Mouse (Mus musculus) testis, postnatal 10 days (tissue): ENCODE measurements at regions not wholly inside any gene's neighbourhood (a gene's known extent, or its start where the extent isn't known, plus 50 kb on each side); places are given as distances from the start of the nearest gene placed in this dataset.

ENCODE experiments used
- DNase-seq: peaks from one replicate; pipeline ENCODE4 v3.0.0; 2021; ENCODE audit warnings: low spot score

DNA sequence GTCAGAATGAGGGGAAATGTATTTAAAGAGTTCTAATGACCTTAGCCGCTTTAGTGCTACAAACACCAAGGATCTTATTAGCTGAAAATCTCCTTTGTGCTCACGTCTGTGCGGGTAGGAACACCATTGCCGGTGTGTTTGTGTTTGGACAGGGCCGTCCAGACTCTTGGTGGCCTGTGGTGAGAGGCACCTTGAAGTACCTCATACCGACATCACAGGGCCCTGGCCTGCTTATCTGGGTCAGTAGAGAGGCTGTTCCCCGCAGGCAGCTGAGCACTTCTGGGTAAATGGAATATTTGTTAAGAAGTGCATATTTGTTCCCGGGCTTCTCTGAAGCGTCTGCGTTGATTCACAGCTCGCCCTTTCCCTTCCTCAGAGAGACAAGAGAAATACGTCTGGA, 232.8 kb upstream of the Prox1 start:
- DNase-seq = no peak

DNA sequence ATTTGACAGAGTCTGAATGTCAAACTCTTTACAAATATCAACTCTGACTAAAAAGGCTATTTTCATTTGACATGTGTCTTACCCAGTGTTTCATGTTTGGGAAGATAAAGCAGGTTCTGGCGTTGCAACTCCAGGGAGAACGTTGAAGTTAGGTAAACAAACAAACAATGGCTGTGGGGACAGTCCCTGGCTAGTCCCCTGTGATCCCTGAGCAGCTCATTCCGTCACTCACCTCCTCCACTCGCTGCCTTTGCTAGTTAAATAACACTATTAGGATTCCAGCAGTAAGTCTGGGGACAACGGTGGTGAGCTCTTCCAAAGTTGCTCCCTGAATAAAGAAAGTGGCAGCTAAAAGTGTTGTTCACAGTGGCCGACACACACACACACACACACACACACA, 227.8 kb upstream of the Prox1 start:
- no peak for DNase-seq

DNA sequence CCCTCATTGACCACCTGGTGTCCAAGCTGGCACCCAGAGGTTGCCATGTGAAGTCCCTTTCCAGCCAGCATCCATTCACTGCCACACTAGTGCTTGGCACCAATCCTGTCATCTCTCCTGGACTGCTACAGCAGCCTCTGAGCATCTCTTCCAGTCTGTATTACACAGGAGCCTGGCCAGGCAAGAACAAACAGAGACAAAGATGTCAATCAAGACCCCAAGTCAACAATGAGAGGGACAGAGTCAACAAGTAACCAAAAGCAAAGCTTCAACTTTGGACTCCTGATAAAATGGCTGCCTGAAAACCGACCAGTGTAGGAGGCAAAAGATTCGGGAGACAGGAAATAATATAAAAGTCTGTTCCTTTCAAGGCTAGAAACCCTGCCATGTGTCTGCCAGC, 227.3 kb upstream of the Prox1 start:
- DNase-seq = no peak

DNA sequence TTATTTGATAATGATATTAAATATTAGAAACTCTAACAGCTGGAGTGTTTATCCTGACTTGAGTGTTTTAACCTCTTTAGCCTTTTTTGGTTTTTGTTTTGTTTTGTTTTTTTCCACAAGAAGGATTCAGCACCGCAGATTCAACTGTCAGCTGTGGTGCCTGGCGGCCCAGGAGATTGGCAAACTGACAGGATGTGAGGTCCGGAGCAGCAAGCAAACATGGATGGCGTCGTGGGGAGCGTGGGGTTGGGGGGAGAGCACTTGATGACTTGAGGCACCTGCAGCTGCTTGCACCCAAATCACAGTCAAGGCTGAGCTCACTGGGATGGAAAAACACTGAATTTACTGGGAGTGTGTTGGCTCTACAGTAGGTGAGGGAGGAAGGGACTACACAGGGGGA, 222.5 kb upstream of the Prox1 start:
- no peak for DNase-seq

DNA sequence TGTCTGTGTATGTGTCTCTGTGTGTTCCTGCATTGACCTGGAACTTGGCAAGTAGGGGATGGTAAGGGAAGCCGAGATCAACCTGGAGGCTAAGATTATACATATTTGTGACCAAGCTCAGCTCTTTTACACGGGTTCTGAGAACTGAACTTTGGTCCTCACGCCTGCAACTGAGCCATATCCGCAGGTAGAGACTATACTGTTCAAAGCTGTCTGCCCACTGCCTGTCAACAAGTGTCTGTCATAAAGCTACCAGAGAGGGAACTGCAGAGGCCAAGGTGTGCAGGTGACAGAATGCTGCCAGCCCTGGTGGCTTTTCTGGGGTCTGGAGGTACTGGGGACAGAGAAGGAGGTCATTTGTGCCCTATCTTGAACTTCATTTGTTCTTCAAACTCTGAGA, 218.3 kb upstream of the Prox1 start:
- no peak for DNase-seq

DNA sequence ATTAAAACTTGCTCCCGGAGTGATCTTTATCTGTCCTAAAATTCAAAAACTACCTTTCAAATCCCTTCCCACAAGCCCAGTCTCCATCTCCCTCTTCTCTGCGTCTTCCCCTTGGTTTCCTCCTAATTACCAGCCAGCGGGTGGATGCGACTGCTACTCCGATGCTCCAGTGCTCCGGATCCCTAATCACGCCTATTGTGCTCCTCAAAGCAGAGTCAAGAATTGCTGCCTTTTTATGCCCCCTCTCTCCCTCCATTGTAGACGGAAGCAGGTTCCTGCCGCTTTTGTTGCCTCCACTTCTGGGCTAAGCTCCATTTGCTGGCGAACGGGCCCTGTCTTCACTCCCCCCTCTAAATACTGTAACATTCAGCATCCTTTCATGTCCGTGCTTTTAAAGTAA, 214.0 kb upstream of the Prox1 start:
- no peak for DNase-seq

DNA sequence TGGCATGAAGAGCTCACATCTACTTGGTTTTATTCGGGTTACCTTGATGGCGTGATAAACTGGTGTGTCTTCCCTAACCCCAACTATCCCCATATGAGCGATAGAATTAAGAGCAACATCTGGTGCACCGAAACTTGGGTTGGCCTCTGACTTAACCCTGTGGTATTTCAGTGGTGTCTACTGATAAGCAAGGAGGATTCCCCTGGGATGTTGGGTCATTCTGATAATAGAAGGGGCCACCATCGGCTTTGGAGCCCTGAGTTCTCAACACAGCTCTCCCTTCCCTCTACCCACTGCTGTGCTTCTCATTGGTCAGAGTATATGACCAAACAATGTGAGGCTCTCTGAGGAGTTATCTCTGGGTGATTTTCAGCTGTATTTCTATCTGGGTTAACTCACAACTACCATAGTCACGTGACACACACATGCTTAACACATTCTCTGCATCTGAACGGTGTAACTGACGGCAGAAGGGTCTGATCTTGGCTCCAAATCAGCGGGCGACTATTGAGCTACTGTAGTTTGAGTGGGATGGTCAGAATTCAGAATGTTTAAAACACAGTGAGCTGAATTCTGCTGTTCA, 212.8 kb upstream of the Prox1 start:
- DNase-seq = no peak

DNA sequence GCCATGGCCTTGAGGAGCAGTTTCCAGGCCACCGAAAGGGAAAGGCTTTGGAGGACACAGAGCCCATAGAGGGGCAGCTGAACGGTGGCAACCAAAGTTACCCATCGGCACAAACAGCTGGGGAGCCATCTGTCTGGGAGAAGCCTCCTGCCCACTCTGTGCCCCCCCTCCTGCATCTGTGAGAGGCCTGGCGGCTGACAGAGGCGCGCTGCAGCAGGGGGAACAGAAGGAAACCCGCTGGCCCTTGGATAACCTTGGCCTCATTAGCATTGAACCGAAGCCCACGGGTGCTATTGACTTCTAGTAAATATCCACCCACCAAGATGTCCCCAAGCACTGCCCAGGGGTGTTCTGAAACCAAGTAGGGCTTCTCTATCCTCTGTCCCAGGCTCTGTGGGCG, 209.6 kb upstream of the Prox1 start:
- DNase-seq = no peak

DNA sequence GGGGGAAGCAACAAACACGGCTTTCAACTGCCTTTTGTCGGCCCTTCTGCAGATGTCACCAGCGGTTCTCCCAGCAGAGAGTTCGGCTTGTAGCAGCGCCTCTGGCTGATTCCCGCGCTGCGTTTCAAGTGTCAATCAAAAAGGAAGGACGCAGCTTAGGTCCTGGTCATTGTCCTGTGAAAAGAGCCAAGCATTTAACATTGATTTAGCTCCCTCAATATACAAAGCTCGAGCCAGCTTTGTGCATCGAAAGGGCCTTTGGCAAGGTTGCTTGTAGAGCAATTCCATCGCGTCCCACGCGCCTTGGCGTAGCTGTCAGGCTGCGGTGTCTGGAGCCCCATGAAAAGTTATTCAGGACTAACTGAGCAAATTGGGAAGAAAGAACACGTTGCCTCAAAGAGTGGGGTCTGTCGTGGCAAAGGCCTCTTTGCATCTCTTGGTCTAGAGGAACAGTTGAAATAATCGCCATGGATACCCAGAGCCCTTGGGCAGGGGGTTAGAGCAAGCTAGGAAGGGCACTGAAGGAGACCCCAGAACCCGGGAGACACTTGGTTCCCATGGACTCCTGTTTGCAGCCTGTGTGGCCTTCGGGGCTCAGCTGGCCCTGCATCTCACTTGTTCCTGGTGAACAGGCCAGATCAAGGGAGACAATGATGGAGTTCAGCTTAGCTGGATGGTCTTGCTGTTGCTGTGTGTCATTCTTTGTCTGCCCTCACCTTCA, 204.8 kb upstream of the Prox1 start:
- DNase-seq = no peak

DNA sequence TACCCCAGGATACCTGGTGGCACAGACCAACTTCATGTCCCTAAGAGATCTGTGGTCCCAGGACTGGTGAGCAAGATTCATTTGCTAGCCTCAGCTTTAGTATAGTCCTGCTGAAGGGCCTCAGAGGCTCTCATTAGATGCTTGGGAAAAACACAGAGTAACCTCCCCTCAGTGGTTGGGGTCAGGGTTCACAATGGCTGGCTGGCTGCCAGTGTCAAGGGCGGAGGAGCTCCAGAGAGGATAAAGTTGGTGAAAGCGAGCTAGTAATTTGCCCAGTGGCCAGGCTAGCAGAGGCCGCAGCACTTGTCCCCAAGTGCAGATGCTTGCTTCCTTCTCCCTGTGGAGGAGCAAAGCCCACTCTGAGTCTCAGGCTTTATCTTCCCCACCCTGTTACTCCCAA, 203.8 kb upstream of the Prox1 start:
- DNase-seq = peak; percentile 57

DNA sequence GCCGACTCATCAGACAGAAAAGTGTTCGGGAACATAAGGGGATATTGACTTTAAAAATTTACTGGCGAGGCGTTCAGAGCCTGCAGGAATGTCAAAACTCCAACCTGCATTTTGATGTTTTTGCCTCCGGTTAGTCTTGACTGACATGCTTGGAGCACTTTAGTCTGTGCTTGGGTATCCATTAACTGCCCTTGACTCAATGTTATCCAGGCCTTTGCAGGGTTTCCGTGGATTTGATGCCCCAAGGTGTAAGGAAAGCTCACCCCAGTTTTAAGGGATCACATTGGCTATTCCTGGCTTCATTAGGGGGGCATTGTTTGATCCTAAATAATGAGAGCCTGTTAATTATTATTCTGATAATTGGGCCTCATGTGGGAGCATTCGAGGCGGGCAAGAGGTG, 196.1 kb upstream of the Prox1 start:
- DNase-seq = no peak

DNA sequence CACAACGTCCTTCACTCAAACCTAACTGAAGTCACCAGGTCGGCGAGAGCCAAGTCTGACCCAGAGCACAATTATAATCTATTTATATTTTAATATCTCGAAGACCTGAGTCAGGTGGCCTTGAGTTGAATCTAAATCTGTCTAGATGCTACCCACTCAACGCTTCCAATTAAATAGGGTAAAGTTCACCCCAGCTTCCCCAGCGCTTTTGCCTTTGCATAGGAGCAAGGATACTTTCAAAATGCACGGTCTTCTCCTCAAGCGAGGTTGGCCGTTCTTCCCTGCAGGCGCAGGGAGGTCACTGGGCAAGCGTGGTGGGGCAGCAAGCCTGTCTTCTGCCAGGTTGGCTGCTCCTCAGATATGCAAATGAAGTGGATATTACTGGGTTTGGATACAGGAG, 194.6 kb upstream of the Prox1 start:
- DNase-seq = no peak

DNA sequence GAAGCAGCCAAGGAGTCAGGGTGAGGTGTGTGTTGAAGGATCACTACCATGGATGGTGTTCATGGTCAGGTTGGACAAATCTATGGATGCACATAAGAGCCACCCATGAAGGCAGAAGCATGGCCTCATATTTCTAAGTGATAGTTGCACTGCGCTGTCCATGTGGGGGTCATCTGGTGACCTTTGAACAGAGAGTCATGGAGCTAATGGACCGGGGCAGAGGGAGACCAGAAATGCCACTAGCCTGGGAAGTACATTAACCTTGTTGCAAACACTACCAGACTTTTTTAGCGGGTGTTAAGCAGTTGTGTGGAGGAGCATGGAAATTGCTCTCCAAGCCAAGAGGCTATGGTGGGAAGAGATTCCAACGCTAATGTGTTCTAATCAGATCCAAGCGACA, 190.1 kb upstream of the Prox1 start:
- no peak for DNase-seq

DNA sequence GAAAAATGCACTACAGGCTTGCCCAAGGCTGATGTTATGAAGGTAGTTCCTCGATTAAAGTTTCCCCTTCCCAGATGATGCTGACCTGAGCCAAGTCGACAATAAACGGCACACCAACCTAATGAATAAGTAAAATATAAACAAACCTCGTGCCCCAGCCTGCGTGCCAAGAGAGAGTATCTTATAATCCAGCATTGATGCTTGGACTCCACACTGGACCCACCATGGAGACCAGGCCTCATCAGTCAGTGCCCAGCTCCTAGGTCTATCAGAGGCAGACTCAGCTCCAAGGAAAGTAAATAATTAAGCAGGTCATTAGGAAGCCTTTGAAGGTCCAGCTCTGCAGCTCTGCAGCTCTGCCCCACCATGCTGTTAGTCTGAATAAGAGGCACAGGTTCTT, 187.3 kb upstream of the Prox1 start:
- no peak for DNase-seq

DNA sequence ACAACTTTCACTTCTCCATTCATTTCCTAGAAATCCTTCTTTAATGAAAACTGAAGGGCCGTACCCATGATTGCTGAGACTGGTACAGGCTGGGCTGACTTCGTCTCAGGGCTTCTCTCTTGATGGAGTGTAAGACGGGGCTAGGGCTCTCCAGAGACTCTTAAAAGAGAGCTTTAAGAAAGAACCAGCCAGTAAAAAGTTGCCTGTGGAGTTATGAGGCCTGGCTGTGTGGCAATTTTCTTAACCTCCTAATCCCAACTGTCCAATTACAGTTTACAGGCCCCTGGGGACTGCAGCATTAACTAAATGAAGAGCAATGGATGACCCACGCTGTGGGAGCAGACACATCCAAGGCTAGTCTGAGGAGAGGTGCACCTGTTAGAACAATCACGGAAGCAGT, 177.1 kb upstream of the Prox1 start:
- no peak for DNase-seq

DNA sequence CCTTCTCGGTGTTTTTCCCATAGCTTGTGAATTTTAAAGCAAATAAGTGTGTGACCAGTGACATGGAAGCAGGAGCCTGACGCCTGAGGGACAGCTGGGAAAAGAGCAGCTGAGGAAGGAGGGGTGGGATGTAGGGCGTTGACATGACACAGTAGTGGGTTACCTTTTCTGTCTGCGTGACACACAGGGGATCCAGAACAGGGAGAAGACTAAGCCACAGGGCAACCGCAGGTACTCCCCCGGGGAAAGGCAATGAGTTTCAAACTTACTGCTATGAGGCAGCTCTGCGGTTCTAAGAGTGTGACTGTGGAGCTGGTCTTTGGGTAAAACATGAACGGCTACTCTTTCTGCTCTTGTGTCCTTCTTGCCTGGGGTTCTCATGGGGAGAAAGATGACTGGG, 170.2 kb upstream of the Prox1 start:
- no peak for DNase-seq

DNA sequence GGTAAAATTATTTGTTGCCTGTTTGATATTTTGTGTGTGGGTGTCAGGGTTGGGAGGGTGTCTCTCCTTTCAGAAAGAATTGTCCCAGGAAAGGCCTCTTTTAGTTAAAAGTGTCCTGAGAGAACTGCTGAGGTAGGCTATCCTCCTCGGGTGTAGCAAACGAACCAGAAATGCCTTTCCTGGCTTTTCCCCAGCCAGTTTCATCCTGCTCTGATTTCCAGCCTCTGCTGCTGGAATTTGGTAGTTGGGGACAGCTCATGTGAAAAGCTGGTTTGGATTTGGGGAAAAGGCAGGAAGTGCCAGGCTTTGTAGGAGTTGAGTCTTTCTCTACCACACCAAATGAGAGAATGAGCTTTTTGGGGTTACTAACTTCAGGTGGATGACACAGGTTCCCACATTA, 164.0 kb upstream of the Prox1 start:
- DNase-seq = no peak

DNA sequence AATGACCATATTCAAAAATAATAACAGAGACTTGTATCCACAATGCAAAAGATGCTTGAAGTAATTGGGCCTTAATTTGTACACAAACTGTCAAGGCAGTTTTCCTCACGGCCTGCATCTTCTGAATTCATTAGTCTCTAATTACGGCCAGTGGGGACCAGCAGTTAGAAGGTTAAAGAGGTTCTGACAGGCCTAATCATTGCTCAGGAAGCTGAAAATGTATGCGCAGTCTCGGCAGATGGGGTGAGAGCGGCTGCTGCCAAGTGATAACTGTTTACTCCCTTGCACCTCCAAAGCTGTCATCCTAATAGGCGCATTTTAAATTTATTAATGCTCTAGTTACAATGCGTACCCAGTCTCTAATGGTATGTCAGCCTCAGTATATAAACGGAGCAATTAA, 163.5 kb upstream of the Prox1 start:
- DNase-seq = no peak

DNA sequence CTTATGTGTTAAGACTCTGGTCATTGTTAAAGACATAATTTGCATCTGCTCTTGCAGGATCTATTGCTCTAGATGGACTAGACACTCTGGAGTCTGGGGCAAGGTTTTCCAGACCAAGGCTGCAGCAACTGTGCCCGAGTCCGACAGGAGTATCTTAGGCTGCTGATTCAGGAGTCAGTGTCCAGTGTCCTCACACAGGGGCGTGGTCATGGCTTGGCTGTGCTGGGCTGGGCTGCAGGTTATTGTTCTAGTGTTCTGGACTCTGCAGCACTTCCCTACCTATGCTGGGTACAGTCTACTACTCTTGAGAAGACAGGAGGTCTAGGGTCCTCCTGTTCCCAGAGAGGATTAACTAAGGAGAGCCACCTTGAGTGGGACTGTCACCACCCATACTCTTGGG, 161.5 kb upstream of the Prox1 start:
- DNase-seq = no peak

DNA sequence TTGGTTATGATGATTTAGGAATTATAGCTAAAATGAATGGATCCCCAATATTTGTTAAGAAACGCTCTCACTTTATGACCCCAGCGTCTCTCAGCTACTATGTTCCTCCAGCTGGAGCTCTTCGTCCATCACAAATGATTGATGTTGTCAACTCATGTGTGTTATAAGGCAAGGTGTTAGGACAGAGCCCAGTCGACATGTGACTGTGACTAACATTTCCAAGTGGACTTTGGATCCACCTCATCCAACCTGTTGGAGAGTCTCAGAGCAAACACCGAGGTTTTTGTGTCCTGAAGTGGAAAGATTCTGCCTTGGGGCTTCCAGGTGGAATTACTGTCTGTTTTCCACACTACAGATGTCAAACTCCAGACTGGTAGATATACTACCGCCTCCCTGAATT, 154.0 kb upstream of the Prox1 start:
- no peak for DNase-seq

DNA sequence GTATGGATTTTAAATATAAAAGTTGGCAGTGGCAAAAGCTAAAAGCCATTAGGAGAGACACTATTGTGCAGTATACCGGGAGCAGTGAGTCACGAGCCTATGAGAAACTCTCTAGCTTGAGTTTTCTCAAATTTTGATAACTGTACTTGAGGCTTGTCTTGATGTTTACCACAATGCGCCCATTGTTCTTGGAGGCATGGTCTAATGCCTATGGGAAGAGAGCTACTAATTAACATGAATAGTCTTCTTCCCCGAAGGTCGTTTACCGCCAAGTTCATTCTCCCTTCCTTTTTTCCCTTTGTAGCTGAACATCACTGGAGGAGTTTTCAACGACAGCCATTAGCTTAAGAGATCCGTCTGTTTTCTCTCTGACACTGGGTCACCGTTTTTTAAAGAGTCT, 153.2 kb upstream of the Prox1 start:
- no peak for DNase-seq

DNA sequence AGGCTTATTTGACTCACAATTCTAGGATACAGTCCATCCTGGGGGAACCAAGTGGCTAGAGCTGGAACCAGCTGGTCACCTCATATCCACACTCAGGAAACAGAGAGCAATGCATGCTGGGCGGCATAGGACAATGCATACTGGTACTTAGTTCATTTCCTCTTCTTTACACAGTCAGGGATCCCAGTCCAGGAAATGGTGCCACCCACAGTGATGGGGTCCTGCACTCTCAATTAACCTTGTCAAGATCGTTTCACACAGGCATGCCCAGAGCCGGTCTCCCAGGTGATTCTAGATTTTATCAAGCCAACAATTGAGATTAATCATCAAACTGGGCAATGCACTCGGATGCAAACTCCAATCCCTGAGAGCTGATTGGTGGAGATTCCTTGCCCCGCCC, 145.7 kb upstream of the Prox1 start:
- no peak for DNase-seq

DNA sequence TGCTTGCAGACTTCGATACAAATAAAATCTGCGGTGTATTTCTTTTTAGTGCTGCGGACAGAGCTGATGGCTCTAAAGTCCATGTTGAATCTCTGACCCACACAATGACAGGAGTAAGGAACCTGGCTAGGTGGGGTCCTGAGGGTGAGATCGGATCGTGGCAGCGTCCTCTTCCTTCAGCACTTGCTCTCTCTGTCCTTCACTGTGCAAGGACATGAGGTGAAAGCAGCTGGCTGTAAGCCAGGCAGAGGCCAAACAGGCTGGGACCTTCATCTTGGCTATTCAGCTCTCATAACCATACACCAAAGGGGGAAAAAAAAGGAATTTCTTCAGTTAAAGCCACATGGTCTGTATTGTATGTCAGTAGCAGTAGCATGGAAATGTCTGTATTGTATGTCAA, 139.3 kb upstream of the Prox1 start:
- DNase-seq = no peak

DNA sequence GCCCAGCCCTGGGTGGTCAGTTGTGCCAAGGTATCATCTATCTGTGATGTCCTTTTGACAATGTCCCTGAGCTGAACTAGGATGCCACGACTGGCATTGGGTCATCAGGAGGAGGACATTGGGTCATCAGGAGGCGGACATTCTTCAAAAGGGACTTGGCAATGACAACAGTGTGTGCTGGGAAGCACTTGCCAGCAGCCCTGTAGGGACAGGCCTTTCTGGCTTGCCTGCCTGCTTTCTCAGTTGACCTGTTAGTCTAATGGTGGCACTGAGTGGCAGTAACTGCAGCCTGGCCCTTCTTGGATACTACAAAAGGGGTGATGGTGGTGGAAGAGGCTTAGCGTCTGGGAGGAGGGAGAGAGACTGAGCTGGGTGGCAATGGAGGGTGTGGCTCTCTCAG, 137.2 kb upstream of the Prox1 start:
- DNase-seq = no peak
